Mouse (Mus musculus) lung, postnatal 0 days (tissue): Measurements from ENCODE around the gene Dcbld2.

Source experiments
- CTCF ChIP-seq: IDR thresholded peaks from 2 replicates; pipeline ENCODE4 v1.5.1; 2016; ENCODE audit warnings: antibody characterized with exemption, mild to moderate bottlenecking
- EP300 ChIP-seq: IDR thresholded peaks from 2 replicates; pipeline ENCODE4 v1.6.1; 2016; ENCODE audit warnings: antibody characterized with exemption, mild to moderate bottlenecking, control low read depth

DNA sequence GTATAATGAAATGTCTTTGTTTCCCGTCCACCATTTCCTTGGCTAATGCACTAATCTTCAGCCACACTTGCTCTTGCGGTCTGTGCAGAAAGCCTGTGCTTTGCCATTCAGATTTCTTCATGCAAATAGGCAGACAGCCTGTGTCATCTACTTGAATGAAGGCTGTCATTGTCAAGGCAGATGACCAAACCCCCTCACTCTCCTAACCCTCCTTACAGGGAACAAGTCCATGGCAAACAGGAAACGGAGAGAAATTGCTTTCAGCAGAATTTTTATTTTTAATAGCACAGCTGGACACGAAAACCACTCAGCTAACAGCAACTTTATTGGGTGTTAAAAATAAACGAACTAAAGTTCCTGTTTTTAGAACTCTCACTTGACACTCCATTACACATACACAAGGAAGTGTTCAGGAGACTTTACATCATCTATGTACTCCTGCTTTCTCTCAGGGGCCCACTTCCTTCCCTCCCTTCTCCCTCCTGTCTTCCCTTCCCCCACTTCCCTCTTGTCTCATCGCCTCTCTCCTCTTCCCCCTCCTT lies 93.6 kb downstream of the Dcbld2 start:
- TF ChIP-seq CTCF, result no peak
- no peak for TF ChIP-seq EP300
